Mouse (Mus musculus): ENCODE data around the gene Ina.

Ina gene

DNA sequence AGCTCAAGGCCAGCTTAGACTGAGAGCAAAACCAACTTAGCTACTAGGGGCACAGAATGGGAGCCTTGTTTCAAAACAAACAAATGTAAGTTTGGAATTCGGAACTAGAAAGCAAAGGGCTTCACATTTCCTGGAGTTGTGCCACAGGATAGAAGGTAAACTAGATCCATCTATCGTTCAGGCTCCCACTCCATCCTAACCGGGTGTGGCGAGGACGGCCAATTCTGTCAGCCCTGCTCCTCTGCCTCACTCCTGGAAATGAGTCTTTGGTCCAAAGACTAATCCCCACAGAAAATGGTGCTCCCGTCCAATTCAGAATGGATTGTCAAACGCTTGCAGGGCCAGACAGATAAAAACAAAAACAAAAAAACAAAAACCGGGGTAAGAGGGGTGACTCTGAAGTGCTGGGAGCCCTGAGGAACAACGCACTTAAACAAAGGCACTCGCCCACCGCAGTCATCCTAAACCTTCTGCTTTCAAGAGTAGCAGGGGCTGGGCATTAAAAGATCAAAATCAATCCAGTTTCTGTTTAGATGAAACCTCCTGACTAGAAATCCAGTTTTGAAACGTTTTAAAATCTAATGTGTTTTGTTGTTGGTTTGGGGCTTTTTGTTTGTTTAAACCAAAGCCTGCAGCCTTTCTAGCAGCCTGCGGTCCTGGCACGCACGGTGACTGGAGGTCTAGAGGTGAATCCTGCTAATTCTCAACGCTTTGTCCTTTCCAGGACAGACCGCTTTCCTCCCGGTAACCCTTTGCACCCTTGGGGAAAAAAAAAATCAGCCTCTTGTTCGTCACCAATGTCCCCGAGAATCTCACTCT is 949 bp upstream of the Ina start:
- no peak for DNase-seq (ENCODE audit: low read depth, low spot score)

DNA sequence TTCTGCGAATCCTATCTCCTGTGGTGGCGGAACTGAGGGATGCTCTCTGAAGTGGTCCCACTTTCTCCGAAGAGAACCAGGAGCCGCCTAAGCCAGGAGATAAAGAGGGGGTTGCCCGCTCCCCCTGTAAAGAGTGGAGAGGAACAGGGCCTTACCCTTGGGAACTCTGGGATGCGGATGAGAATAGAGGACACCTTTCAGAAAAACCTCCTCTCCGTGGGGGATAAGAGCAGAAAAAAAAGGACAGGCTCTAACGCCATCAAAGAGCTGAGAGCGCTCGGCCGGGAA is 395 bp upstream of the Ina start:
- no peak for DNase-seq (ENCODE audit: low read depth, low spot score)

DNA sequence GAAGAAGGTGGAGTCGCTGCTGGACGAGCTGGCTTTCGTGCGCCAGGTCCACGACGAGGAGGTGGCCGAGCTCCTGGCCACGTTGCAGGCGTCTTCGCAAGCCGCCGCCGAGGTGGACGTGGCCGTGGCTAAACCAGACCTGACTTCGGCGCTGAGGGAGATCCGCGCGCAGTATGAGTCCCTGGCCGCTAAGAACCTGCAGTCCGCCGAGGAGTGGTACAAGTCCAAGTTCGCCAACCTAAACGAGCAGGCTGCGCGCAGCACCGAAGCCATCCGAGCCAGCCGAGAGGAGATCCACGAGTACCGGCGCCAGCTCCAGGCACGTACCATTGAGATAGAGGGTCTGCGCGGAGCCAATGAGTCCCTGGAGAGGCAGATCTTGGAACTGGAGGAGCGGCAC is 898 bp downstream of the Ina start:
- no peak for DNase-seq (ENCODE audit: low read depth, low spot score)

GRCm38 (mm10) chr19:47015965-47016364 is 1.5 kb downstream of the Ina start:
- DNase-seq (ENCODE audit: low read depth, low spot score), result no peak

DNA sequence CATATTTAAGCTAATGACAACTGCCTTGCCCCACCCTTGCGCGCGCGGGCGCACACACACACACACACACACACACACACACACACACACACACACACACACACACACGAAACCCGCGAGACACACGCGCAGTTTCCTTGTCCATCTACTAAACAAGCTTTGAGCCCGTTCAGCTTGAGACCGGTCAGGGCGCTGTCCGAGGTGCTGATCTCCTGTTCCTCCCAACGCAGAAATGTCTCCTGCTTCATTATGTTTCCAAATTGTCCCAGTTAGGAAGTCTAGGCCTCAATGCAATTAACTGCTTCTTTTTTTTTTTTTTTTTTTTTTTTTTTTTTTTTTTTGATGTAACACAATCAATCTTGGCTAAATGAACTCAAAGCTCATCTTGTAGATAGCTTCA is 2.0 kb downstream of the Ina start:
- DNase-seq (ENCODE audit: low read depth, low spot score), result peak; percentile 64

- no peak for DNase-seq (ENCODE audit: low read depth, low spot score)
Observed at GRCm38 (mm10) chr19:47017831-47018230, 3.3 kb downstream of the Ina start.

- no peak for DNase-seq (ENCODE audit: low read depth, low spot score)
Observed at GRCm38 (mm10) chr19:47018330-47018729, 3.8 kb downstream of the Ina start.

GRCm38 (mm10) chr19:47019326-47019725 is 4.8 kb downstream of the Ina start:
- no peak for DNase-seq (ENCODE audit: low read depth, low spot score)

GRCm38 (mm10) chr19:47022709-47023108 is 8.2 kb downstream of the Ina start:
- no peak for DNase-seq (ENCODE audit: low read depth, low spot score)

GRCm38 (mm10) chr19:47023546-47023945 is 9.0 kb downstream of the Ina start:
- DNase-seq (ENCODE audit: low read depth, low spot score), result no peak

GRCm38 (mm10) chr19:47024954-47025353 is 10.5 kb downstream of the Ina start:
- no peak for DNase-seq (ENCODE audit: low read depth, low spot score)

- no peak for DNase-seq (ENCODE audit: low read depth, low spot score)
Observed at GRCm38 (mm10) chr19:47026513-47026912, 12.0 kb downstream of the Ina start.

DNA sequence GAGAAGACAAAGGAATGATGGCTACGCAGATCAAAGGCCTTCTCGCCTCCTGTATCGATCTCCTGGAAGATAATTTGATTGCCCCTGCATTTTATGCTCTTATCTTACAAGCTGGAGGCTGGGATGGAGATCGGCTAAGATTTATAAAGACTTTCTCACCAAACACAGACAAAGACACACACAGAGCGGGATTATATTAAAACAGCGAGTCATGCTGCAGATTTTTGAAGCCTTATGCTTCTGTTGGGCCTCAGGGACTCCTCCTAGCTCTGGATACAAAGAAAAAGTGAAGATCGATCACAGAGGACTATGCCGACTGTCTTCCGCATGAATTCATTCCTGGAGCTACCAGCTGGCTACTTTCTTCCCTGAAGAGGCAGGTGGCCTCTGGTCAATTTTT is 15.3 kb downstream of the Ina start:
- DNase-seq (ENCODE audit: low read depth, low spot score), result no peak

GRCm38 (mm10) chr19:47031770-47032169 is 17.3 kb downstream of the Ina start:
- no peak for DNase-seq (ENCODE audit: low read depth, low spot score)

- DNase-seq (ENCODE audit: low read depth, low spot score), result no peak
Observed at GRCm38 (mm10) chr19:47034916-47035315, 20.4 kb downstream of the Ina start.

DNA sequence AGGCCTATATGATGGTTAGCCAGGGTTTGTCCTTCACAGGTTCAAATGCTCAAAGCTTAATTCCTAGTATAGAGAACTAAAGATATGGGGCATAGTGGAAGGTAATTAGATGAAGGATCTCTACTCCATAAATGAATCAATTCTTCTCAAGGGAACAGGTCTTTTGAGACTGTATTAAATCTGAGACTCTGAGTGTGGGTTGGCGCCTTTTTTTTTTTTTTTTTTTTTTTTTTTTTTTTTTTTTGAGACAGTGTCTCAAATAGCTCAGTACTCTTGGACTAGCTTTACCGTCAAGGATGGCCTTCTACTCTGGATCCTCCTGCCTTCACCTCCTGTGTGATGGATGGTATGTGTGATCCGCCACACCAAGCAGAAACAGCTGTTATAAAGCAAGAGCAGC is 22.1 kb downstream of the Ina start:
- no peak for DNase-seq (ENCODE audit: low read depth, low spot score)

DNA sequence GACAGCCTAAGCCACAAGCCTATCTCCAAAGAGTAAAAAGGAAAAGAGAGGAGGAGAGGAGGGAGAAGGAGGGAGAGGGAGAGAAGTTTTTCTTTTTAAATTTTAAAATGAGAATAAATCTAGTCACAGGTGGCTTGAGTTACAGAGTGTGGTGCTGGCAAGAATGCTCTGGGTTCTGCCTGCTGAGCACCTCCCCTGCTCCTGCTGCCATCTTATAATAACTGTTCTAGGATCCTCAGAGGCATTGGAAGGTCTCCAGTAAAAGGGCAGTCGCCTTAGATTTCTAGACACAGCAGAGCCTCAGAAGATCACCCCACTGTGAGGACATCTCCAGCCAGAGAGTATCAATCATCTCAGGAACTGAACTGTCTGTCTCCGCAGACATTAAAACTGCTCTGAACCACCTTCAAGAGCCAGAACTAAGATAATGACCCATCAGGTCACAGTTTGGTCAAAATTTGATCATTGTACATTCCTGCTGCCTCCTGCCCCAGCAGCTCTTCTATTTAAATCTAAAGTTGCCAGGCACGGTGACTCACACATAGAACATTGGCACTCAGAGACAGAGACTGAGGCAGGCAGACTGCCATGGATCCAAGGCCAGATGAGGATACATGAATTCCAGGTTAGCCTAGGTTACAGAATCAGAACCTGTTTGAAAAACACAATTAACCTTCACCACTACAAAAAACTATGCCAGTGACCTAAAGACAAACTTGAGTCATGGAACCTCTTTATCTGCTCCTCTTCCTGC is 26.4 kb downstream of the Ina start:
- DNase-seq (ENCODE audit: low read depth, low spot score), result no peak

DNA sequence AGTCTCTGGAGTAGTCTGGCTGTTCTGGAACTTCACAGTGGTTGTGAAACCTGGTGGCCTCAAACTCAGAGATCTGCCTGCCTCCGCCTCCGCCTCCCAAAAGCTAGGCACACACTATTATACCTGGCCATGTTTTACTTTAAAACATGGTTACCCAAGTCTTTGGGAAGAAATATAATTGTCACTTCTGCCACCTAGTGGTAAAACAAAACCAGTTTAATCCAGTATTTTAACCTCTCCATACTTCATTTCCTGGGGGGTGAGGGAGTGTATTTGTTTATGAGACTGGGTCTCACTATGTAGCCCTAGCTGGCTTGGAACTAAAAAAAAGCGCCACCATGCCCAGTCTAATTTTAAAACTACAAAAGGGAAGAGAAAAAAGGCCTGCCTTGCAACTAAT is 29.1 kb downstream of the Ina start:
- DNase-seq (ENCODE audit: low read depth, low spot score), result peak; percentile 49

DNA sequence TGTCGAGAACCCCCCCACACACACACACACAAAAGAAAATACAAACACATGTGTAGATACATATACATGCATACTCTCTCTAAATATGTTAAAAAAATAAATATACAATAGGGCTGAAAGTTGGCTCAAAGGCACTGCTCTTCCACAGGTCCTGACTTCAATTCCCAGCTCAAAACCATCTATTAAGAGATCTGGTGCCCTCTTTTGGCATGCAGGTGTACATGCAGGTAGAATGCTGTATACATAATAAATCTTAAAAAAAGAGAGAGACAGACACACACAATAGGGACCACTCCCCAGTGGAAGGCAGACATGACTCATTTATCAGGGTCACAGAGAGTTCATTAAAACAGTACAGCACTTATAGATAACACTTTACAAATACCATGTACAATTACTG is 31.8 kb downstream of the Ina start:
- DNase-seq (ENCODE audit: low read depth, low spot score), result peak; percentile 32

DNA sequence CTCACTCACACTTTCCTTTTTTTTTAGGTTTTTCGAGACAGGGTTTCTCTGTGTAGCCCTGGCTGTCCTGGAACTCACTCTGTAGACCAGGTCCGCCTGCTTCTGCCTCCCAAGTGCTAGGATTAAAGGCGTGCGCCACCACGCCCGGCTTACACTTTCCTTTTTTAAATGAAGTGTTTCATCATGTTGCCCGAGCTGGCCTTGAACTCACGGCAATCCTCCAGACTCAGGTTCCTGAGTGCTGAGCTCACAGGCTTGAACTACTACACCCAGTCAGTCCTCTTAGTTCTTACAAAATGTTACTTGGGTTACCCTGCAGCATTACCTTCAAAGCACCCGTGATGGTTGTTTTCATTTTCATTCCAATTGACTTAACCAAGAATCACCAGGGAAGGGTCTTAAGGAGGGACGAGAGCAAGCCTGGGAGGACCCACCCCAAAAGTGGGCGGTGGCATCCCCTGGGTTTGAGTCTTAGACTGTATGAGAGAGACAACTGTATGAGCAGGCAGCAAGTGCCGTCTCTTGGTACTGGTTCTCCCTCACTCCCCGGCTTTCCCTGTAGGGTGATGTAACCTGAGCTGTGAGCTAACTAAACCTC is 32.8 kb downstream of the Ina start:
- no peak for DNase-seq (ENCODE audit: low read depth, low spot score)

GRCm38 (mm10) chr19:47049061-47049460 is 34.6 kb downstream of the Ina start:
- no peak for DNase-seq (ENCODE audit: low read depth, low spot score)

DNA sequence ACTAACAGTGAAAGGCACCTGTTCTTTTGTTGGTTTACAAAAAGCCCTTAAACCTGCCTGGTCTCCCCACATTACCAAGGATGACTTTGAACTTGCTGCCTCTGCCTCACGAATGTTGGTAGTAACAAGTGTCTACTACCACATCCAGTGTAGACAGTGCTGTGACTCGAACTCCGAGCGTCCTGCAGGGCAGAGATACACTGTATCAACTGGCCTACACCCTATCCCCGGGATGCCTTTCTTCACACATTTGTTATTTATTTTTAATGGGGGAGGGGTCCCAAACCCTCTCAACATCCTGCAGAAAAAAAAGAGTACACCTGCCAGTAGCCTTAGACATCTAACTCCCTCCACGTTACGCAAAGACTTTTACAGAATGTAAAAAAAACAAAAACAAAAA is 35.3 kb downstream of the Ina start:
- DNase-seq (ENCODE audit: low read depth, low spot score), result no peak
